Mouse (Mus musculus) liver, adult 2 months (tissue): Measurements from ENCODE around the gene T2. TPM values are rescaled to one million over a fixed set of nuclear protein-coding genes. Genes with fewer than 3 reads are reported as not detected.
"Not testable (repeated sequence)": the region's sequence is repeated elsewhere in the genome, so short reads cannot be mapped to it uniquely, and the experiment has no call there.

ENCODE experiments used
- DNase-seq: peaks from one replicate; pipeline ENCODE4 v3.0.0-alpha.2; 2011; ENCODE audit warnings: low read depth, low spot score; ENCODE audit errors: extremely low read depth
- H3K27ac ChIP-seq: fragments of 200-500 bp; replicated peaks from 2 replicates; pipeline ENCODE4 v1.5.1; 2012; ENCODE audit warnings: low read depth, mild to moderate bottlenecking, control low read depth, inconsistent platforms, low read length; ENCODE audit not compliant: insufficient read depth
- H3K27me3 ChIP-seq: fragments of 200-500 bp; 2 replicates; pipeline ENCODE4 v1.6.1; 2012; ENCODE audit warnings: mild to moderate bottlenecking, moderate library complexity, low read length, inconsistent platforms; ENCODE audit not compliant: control insufficient read depth, insufficient read depth
- H3K36me3 ChIP-seq: fragments of 200-500 bp; 2 replicates; pipeline ENCODE4 v1.6.1; 2012; ENCODE audit warnings: low read length, inconsistent platforms; ENCODE audit not compliant: control insufficient read depth, insufficient read depth
- H3K4me1 ChIP-seq: fragments of 200-500 bp; 2 replicates; pipeline ENCODE4 v1.6.1; 2011; ENCODE audit warnings: low read length; ENCODE audit not compliant: control insufficient read depth, insufficient read depth
- H3K4me3 ChIP-seq: fragments of 200-500 bp; 2 replicates; pipeline ENCODE4 v1.5.1; 2011; ENCODE audit warnings: low read depth, mild to moderate bottlenecking, control low read depth, low read length, moderate library complexity; ENCODE audit not compliant: insufficient read depth
- H3K79me2 ChIP-seq: fragments of 200-500 bp; 2 replicates; pipeline ENCODE4 v1.6.1; 2012; ENCODE audit warnings: inconsistent platforms, mild to moderate bottlenecking, low read length, moderate library complexity; ENCODE audit not compliant: control insufficient read depth, insufficient read depth
- H3K9ac ChIP-seq: fragments of 200-500 bp; 2 replicates; pipeline ENCODE4 v1.6.1; 2012; ENCODE audit warnings: low read depth, mild to moderate bottlenecking, control low read depth, inconsistent platforms, low read length
- CTCF ChIP-seq: fragments of 200-500 bp; IDR thresholded peaks from 2 replicates; pipeline ENCODE4 v1.5.1; 2011; ENCODE audit warnings: low read depth, low read length, control low read depth
- POLR2A ChIP-seq: fragments of 200-500 bp; IDR thresholded peaks from 2 replicates; pipeline ENCODE4 v1.6.1; 2011; ENCODE audit warnings: low read length, control low read depth; ENCODE audit not compliant: insufficient read depth; ENCODE audit errors: extremely low read depth
- WGBS: fragments of 180-500 bp; shearing (Covaris S2); methylation state at CpG from one replicate; pipeline ENCODE4 v1.1.7; 2018; 5-methylcytosine and 5-hydroxymethylcytosine counted together
- polyA plus RNA-seq: library from polyadenylated mRNA; depleted of rRNA; stranded (reverse); fragments of >200 nt; gene quantifications from 2 replicates; pipeline ENCODE4 v1.2.3, GENCODE M21; 2012
- total RNA-seq: library from RNA; depleted of rRNA; stranded (reverse); fragments of >200 nt; gene quantifications from 2 replicates; pipeline ENCODE4 v1.2.3, GENCODE M21; 2014

The T2 gene
- total and polyA plus RNA-seq, 2 experiments, result not detected

- Histone ChIP-seq H3K36me3 (peaks cover 4% of the 10 kb centered on the region; the same call in 1 of the 2 replicates), H3K4me3 (no peak overlapping the region), H3K27ac (no peak overlapping the region), H3K27me3 (no peaks in the 10 kb centered on the region), H3K4me1 (no peaks in the 10 kb centered on the region), H3K79me2 (no peaks in the 10 kb centered on the region), H3K9ac (no peak overlapping the region)
- DNase-seq, result no peak
- no peak for TF ChIP-seq POLR2A
- TF ChIP-seq CTCF, result peak; percentile 66
- 84% methylated on average over 7 of the region's 7 CpGs for WGBS
These were observed 27.1 kb upstream of the T2 start for GRCm38 (mm10) chr17:8328511-8329174.

GRCm38 (mm10) chr17:8330602-8331001 is 25.2 kb upstream of the T2 start:
- Histone ChIP-seq H3K27me3 (no peaks in the 10 kb centered on the region), H3K27ac (no peak overlapping the region), H3K4me3 (no peak overlapping the region), H3K79me2 (no peaks in the 10 kb centered on the region), H3K36me3 (0 out of 2 replicates have a peak, but pooled peaks cover 3% of the 10 kb centered on the region), H3K4me1 (no peaks in the 10 kb centered on the region), H3K9ac (no peak overlapping the region)
- DNase-seq, result no peak
- WGBS, result 56% methylated on average over 5 of the region's 5 CpGs
- TF ChIP-seq CTCF (no peak), POLR2A (no peak)

- not testable (repeated sequence) for H3K4me3 ChIP-seq, H3K27me3 ChIP-seq, DNase-seq, H3K36me3 ChIP-seq, H3K4me1 ChIP-seq, H3K27ac ChIP-seq, H3K79me2 ChIP-seq, H3K9ac ChIP-seq
- 94% methylated on average over 1 of the region's 5 CpGs for WGBS
These were observed 18.6 kb upstream of the T2 start, which contains the start of gene Prr18 for GRCm38 (mm10) chr17:8337159-8337558. TSS of gene Prr18 (plus strand) at chr17:8337459.

- Histone ChIP-seq H3K27me3 (peaks cover 9% of the 10 kb centered on the region), H3K9ac (no peak overlapping the region), H3K4me3 (no peak overlapping the region), H3K36me3 (no peaks in the 10 kb centered on the region), H3K79me2 (no peaks in the 10 kb centered on the region; the same call in 1 of the 2 replicates), H3K27ac (no peak overlapping the region), H3K4me1 (peaks cover 5% of the 10 kb centered on the region; the same call in 1 of the 2 replicates)
- no peak for DNase-seq
- WGBS, result 46% methylated on average over 8 of the region's 8 CpGs
- TF ChIP-seq POLR2A (no peak), CTCF (no peak)
These were observed 16.0 kb upstream of the T2 start for GRCm38 (mm10) chr17:8339666-8340374.

GRCm38 (mm10) chr17:8340407-8341359 is 15.1 kb upstream of the T2 start:
- no peaks in the 10 kb centered on the region for H3K36me3 ChIP-seq
- H3K9ac ChIP-seq, result peak overlapping the region; percentile 53
- peaks cover 9% of the 10 kb centered on the region for H3K27me3 ChIP-seq
- H3K27ac ChIP-seq, result no peak overlapping the region
- no peaks in the 10 kb centered on the region; the same call in 1 of the 2 replicates for H3K79me2 ChIP-seq
- DNase-seq, result no peak
- peak overlapping the region; percentile 42; the same call in 1 of the 2 replicates for H3K4me3 ChIP-seq
- TF ChIP-seq CTCF (no peak), POLR2A (no peak)
- WGBS, result 3% methylated on average over 61 of the region's 92 CpGs
- peaks cover 5% of the 10 kb centered on the region; the same call in 1 of the 2 replicates for H3K4me1 ChIP-seq
